Mouse (Mus musculus) midbrain, embryonic 15.5 days (tissue): Measurements from ENCODE around the gene Iqsec1. TPM values are rescaled to one million over a fixed set of nuclear protein-coding genes. Genes with fewer than 3 reads are reported as not detected.
A peak's percentile ranks its signal among the peaks of the same experiment; 100 is the strongest.

ENCODE experiments used
- ATAC-seq: fragments of 200-750 bp; cut with Nextera tagmentation; replicated peaks from 2 replicates; pipeline ENCODE4 v1.8.0; 2017; ENCODE audit warnings: moderate TSS enrichment
- H3K27ac ChIP-seq: fragments of 300-500 bp; sonication (generic); 2 replicates; pipeline ENCODE4 v1.5.1; 2015; ENCODE audit warnings: mild to moderate bottlenecking, inconsistent platforms
- H3K27me3 ChIP-seq: fragments of 300-500 bp; sonication (generic); replicated peaks from 2 replicates; pipeline ENCODE4 v1.6.1; 2015; ENCODE audit warnings: inconsistent platforms
- H3K36me3 ChIP-seq: fragments of 300-500 bp; sonication (generic); replicated peaks from 2 replicates; pipeline ENCODE4 v1.6.1; 2015; ENCODE audit warnings: inconsistent platforms
- H3K4me1 ChIP-seq: fragments of 300-500 bp; sonication (generic); 2 replicates; pipeline ENCODE4 v1.6.1; 2015; ENCODE audit warnings: inconsistent platforms
- H3K4me2 ChIP-seq: fragments of 300-500 bp; sonication (generic); 2 replicates; pipeline ENCODE4 v1.6.1; 2015; ENCODE audit warnings: inconsistent platforms, mild to moderate bottlenecking, moderate library complexity
- H3K4me3 ChIP-seq: fragments of 300-500 bp; sonication (generic); 2 replicates; pipeline ENCODE4 v1.5.1; 2015; ENCODE audit warnings: mild to moderate bottlenecking, inconsistent platforms
- H3K9ac ChIP-seq: fragments of 300-500 bp; sonication (generic); 2 replicates; pipeline ENCODE4 v1.6.1; 2015; ENCODE audit warnings: mild to moderate bottlenecking, inconsistent platforms
- H3K9me3 ChIP-seq: fragments of 300-500 bp; sonication (generic); 2 replicates; pipeline ENCODE4 v1.6.1; 2016; ENCODE audit warnings: inconsistent platforms
- WGBS: fragments of 180-500 bp; shearing (Covaris S2); methylation state at CpG from one replicate; pipeline ENCODE4 v1.1.7; 2015; ENCODE audit warnings: mixed read lengths; 5-methylcytosine and 5-hydroxymethylcytosine counted together
- polyA plus RNA-seq: library from polyadenylated mRNA; unstranded; fragments of >200 nt; fragmentation: Nextera tagmentation; extraction: Ambion mirVana; gene quantifications from 2 replicates; pipeline ENCODE4 v1.2.1, GENCODE M21; 2015

Iqsec1 gene
- polyA plus RNA-seq, 1 experiment from 2014 or later = 25.9 TPM

- H3K4me3 ChIP-seq = peak overlapping the region; percentile 46
- 55% methylated on average over 3 of the region's 3 CpGs for WGBS
- no peak for ATAC-seq
Observed at GRCm38 (mm10) chr6:90808134-90808533, 180.4 kb downstream of the Iqsec1 start.

GRCm38 (mm10) chr6:90807581-90807980 is 180.9 kb downstream of the Iqsec1 start:
- no peaks in the 10 kb centered on the region for H3K9me3 ChIP-seq
- no peaks in the 10 kb centered on the region for H3K36me3 ChIP-seq
- no peaks in the 10 kb centered on the region for H3K27me3 ChIP-seq
- no peak overlapping the region for H3K27ac ChIP-seq
- no peak overlapping the region for H3K9ac ChIP-seq
- WGBS = 43% methylated on average over 2 of the region's 2 CpGs
- ATAC-seq = no peak
- H3K4me3 ChIP-seq = no peak overlapping the region
- H3K4me1 ChIP-seq = peaks cover 61% of the 10 kb centered on the region
- H3K4me2 ChIP-seq = peak overlapping the region; percentile 67

More at GRCm38 (mm10) chr6:90808134-90808533, 180.4 kb downstream of the Iqsec1 start:
- H3K9me3 ChIP-seq = no peaks in the 10 kb centered on the region
- H3K4me1 ChIP-seq = peaks cover 58% of the 10 kb centered on the region
- peak overlapping the region; percentile 67 for H3K4me2 ChIP-seq
- H3K27me3 ChIP-seq = no peaks in the 10 kb centered on the region
- H3K36me3 ChIP-seq = no peaks in the 10 kb centered on the region
- no peak overlapping the region for H3K9ac ChIP-seq
- H3K27ac ChIP-seq = peak overlapping the region; percentile 4; the same call in 1 of the 2 replicates

GRCm38 (mm10) chr6:90806743-90807142 is 181.7 kb downstream of the Iqsec1 start:
- no peak overlapping the region for H3K4me3 ChIP-seq
- H3K27ac ChIP-seq = no peak overlapping the region
- no peak overlapping the region for H3K9ac ChIP-seq
- H3K27me3 ChIP-seq = no peaks in the 10 kb centered on the region
- H3K36me3 ChIP-seq = no peaks in the 10 kb centered on the region
- WGBS = 53% methylated on average over 1 of the region's 1 CpGs
- no peaks in the 10 kb centered on the region for H3K9me3 ChIP-seq
- H3K4me1 ChIP-seq = peaks cover 66% of the 10 kb centered on the region
- no peak for ATAC-seq
- H3K4me2 ChIP-seq = peak overlapping the region; percentile 67; the same call in 1 of the 2 replicates

- Histone ChIP-seq H3K27ac (no peak overlapping the region), H3K4me3 (no peak overlapping the region), H3K4me1 (peaks cover 53% of the 10 kb centered on the region), H3K27me3 (no peaks in the 10 kb centered on the region), H3K9ac (no peak overlapping the region), H3K9me3 (no peaks in the 10 kb centered on the region), H3K36me3 (no peaks in the 10 kb centered on the region), H3K4me2 (no peak overlapping the region)
- ATAC-seq = no peak
- 53% methylated on average over 2 of the region's 2 CpGs for WGBS
Observed at GRCm38 (mm10) chr6:90805101-90805500, 183.4 kb downstream of the Iqsec1 start.

- no peak overlapping the region for H3K9ac ChIP-seq
- peaks cover 49% of the 10 kb centered on the region for H3K4me1 ChIP-seq
- ATAC-seq = no peak
- no peaks in the 10 kb centered on the region for H3K36me3 ChIP-seq
- no peak overlapping the region for H3K27ac ChIP-seq
- no peaks in the 10 kb centered on the region for H3K9me3 ChIP-seq
- no peak overlapping the region for H3K4me2 ChIP-seq
- no peaks in the 10 kb centered on the region for H3K27me3 ChIP-seq
- H3K4me3 ChIP-seq = no peak overlapping the region
Observed at GRCm38 (mm10) chr6:90804646-90805045, 183.8 kb downstream of the Iqsec1 start.

- Histone ChIP-seq H3K9me3 (no peaks in the 10 kb centered on the region), H3K4me2 (no peak overlapping the region), H3K27me3 (no peaks in the 10 kb centered on the region), H3K9ac (no peak overlapping the region), H3K4me1 (peaks cover 28% of the 10 kb centered on the region), H3K36me3 (no peaks in the 10 kb centered on the region), H3K4me3 (no peak overlapping the region), H3K27ac (peak overlapping the region; percentile 51)
- 67% methylated on average over 8 of the region's 8 CpGs for WGBS
- 0 out of 2 replicates have a peak, but pooled peaks have one; percentile 14 for ATAC-seq
Observed at GRCm38 (mm10) chr6:90802604-90803003, 185.9 kb downstream of the Iqsec1 start.

- Histone ChIP-seq H3K4me2 (no peak overlapping the region), H3K27ac (peak overlapping the region; percentile 49; the same call in 1 of the 2 replicates), H3K36me3 (no peaks in the 10 kb centered on the region), H3K9ac (no peak overlapping the region), H3K9me3 (no peaks in the 10 kb centered on the region), H3K4me3 (no peak overlapping the region), H3K27me3 (no peaks in the 10 kb centered on the region), H3K4me1 (peaks cover 23% of the 10 kb centered on the region)
- ATAC-seq = no peak
- 66% methylated on average over 3 of the region's 3 CpGs for WGBS
Observed at GRCm38 (mm10) chr6:90802058-90802457, 186.4 kb downstream of the Iqsec1 start.

GRCm38 (mm10) chr6:90800825-90801224 is 187.7 kb downstream of the Iqsec1 start:
- H3K27ac ChIP-seq = no peak overlapping the region
- WGBS = 92% methylated on average over 2 of the region's 2 CpGs
- no peaks in the 10 kb centered on the region for H3K27me3 ChIP-seq
- no peaks in the 10 kb centered on the region for H3K36me3 ChIP-seq
- H3K9me3 ChIP-seq = no peaks in the 10 kb centered on the region
- no peak overlapping the region for H3K9ac ChIP-seq
- ATAC-seq = no peak
- H3K4me3 ChIP-seq = no peak overlapping the region
- no peak overlapping the region for H3K4me2 ChIP-seq
- peaks cover 10% of the 10 kb centered on the region for H3K4me1 ChIP-seq

GRCm38 (mm10) chr6:90799116-90799515 is 189.4 kb downstream of the Iqsec1 start:
- no peak for ATAC-seq
- Histone ChIP-seq H3K9me3 (no peaks in the 10 kb centered on the region), H3K27me3 (no peaks in the 10 kb centered on the region), H3K4me3 (no peak overlapping the region), H3K4me1 (peaks cover 8% of the 10 kb centered on the region), H3K9ac (no peak overlapping the region), H3K36me3 (no peaks in the 10 kb centered on the region), H3K27ac (no peak overlapping the region), H3K4me2 (no peak overlapping the region)
- whole genome bisulfite sequencing = 91% methylated on average over 1 of the region's 1 CpGs

GRCm38 (mm10) chr6:90798201-90798600 is 190.3 kb downstream of the Iqsec1 start:
- Histone ChIP-seq H3K27ac (no peak overlapping the region), H3K27me3 (no peaks in the 10 kb centered on the region), H3K9ac (no peak overlapping the region), H3K4me2 (no peak overlapping the region), H3K36me3 (no peaks in the 10 kb centered on the region), H3K9me3 (no peaks in the 10 kb centered on the region), H3K4me3 (no peak overlapping the region), H3K4me1 (peaks cover 8% of the 10 kb centered on the region)
- no peak for ATAC-seq

GRCm38 (mm10) chr6:90796902-90797596 is 191.4 kb downstream of the Iqsec1 start:
- WGBS = 94% methylated on average over 2 of the region's 2 CpGs
- Histone ChIP-seq H3K27me3 (no peaks in the 10 kb centered on the region), H3K36me3 (no peaks in the 10 kb centered on the region), H3K4me2 (no peak overlapping the region), H3K27ac (no peak overlapping the region), H3K4me3 (no peak overlapping the region), H3K9ac (no peak overlapping the region), H3K4me1 (peaks cover under 1% of the 10 kb centered on the region; the same call in 1 of the 2 replicates), H3K9me3 (no peaks in the 10 kb centered on the region)
- no peak for ATAC-seq

- Histone ChIP-seq H3K4me2 (no peak overlapping the region), H3K9me3 (no peaks in the 10 kb centered on the region), H3K4me3 (no peak overlapping the region), H3K4me1 (peaks cover 19% of the 10 kb centered on the region), H3K9ac (no peak overlapping the region), H3K27ac (no peak overlapping the region), H3K27me3 (no peaks in the 10 kb centered on the region), H3K36me3 (no peaks in the 10 kb centered on the region)
- no peak for ATAC-seq
Observed at GRCm38 (mm10) chr6:90790901-90791300, 197.6 kb downstream of the Iqsec1 start.

GRCm38 (mm10) chr6:90789520-90789919 is 199.0 kb downstream of the Iqsec1 start:
- no peak overlapping the region for H3K4me3 ChIP-seq
- H3K4me1 ChIP-seq = peaks cover 25% of the 10 kb centered on the region
- no peak overlapping the region for H3K27ac ChIP-seq
- no peaks in the 10 kb centered on the region for H3K36me3 ChIP-seq
- no peak for ATAC-seq
- no peak overlapping the region for H3K9ac ChIP-seq
- WGBS = 28% methylated on average over 5 of the region's 5 CpGs
- no peaks in the 10 kb centered on the region for H3K27me3 ChIP-seq
- H3K4me2 ChIP-seq = no peak overlapping the region
- H3K9me3 ChIP-seq = no peaks in the 10 kb centered on the region
